In genomic region chr9:118506020-118506403, GRCm38 (mm10) we compare ENCODE assay signal across 8 mouse cellular contexts. TPM values are rescaled to one million over a fixed set of nuclear protein-coding genes. Genes with fewer than 3 reads are reported as not detected.
DNase-seq lines count a peak whose midpoint lies in the region; ATAC-seq lines count a peak whose summit lies in the region.

TSS of gene Golga4 (plus strand) at chr9:118506267.

- no peaks in the 10 kb centered on the region for H3K27me3 ChIP-seq in forebrain, embryonic 10.5 days (ENCODE audit: poor library complexity, severe bottlenecking)
- no peaks in the 10 kb centered on the region for H3K27me3 ChIP-seq in heart, embryonic 14.5 days (ENCODE audit: control insufficient read depth, insufficient read depth, low read length)
- H3K27me3 ChIP-seq in liver, embryonic 12.5 days (replicated peaks): no peaks in the 10 kb centered on the region
- H3K27me3 ChIP-seq in stomach, embryonic 14.5 days (ENCODE audit: control insufficient read depth, insufficient read depth, low read length): no peaks in the 10 kb centered on the region

- WGBS in forebrain, embryonic 10.5 days: under 1% methylated on average over 43 of the region's 43 CpGs
- under 1% methylated on average over 41 of the region's 43 CpGs for WGBS in heart, embryonic 14.5 days
- WGBS in liver, embryonic 12.5 days (ENCODE audit: insufficient replicate concordance): under 1% methylated on average over 43 of the region's 43 CpGs
- WGBS in stomach, embryonic 14.5 days: under 1% methylated on average over 43 of the region's 43 CpGs

- H3K4me1 ChIP-seq in forebrain, embryonic 10.5 days: peaks cover 28% of the 10 kb centered on the region
- peaks cover 10 to 35% of the 10 kb centered on the region in 2 experiments for H3K4me1 ChIP-seq in heart, embryonic 14.5 days (ENCODE audit: control insufficient read depth in 2 of 2, insufficient read depth in 2 of 2, low read length in 2 of 2)
- peaks cover 40% of the 10 kb centered on the region for H3K4me1 ChIP-seq in liver, embryonic 12.5 days
- H3K4me1 ChIP-seq in stomach, embryonic 14.5 days (ENCODE audit: control insufficient read depth, insufficient read depth, low read length): peaks cover 23% of the 10 kb centered on the region

- H3K4me3 ChIP-seq in forebrain, embryonic 10.5 days: peak within 1 kb of the TSS; percentile 97
- peak within 1 kb of the TSS; percentile 95 to 96 for H3K4me3 ChIP-seq in heart, embryonic 14.5 days (ENCODE audit: control insufficient read depth in 1 of 2, insufficient read depth in 1 of 2, low read depth in 1 of 2, low read length in 2 of 2)
- H3K4me3 ChIP-seq in liver, embryonic 12.5 days: peak within 1 kb of the TSS; percentile 95
- peak within 1 kb of the TSS; percentile 95 for H3K4me3 ChIP-seq in stomach, embryonic 14.5 days (ENCODE audit: low read depth, low read length)

- no peaks in the 10 kb centered on the region for H3K9me3 ChIP-seq in forebrain, embryonic 10.5 days
- no peaks in the 10 kb centered on the region for H3K9me3 ChIP-seq in heart, embryonic 14.5 days (ENCODE audit: control insufficient read depth, low read length)
- H3K9me3 ChIP-seq in liver, embryonic 12.5 days (replicated peaks): no peaks in the 10 kb centered on the region
- H3K9me3 ChIP-seq in stomach, embryonic 14.5 days (ENCODE audit: control insufficient read depth, low read depth, low read length): no peaks in the 10 kb centered on the region

- peak within 1 kb of the TSS; percentile 96 for H3K4me2 ChIP-seq in heart, embryonic 14.5 days (ENCODE audit: low read length)
- peak within 1 kb of the TSS; percentile 96 for H3K4me2 ChIP-seq in liver, embryonic 12.5 days
- H3K4me2 ChIP-seq in stomach, embryonic 14.5 days (replicated peaks; ENCODE audit: low read depth, low read length): peak within 1 kb of the TSS; percentile 97

- DNase-seq in CD8-positive naive resting alpha-beta T cell, adult 2 months (ENCODE audit: low read depth in 2 of 2, low spot score in 2 of 2): peak; percentile 64 to 77
- peak; percentile 65 for DNase-seq in c-Kit-positive CD71-negative TER-119-negative erythroid progenitor cells, embryonic 14.5 days (ENCODE audit: low read depth)
- DNase-seq in forebrain, embryonic 10.5 days (ENCODE audit: extremely low spot score, low spot score): peak; percentile 86
- peak; percentile 93 for DNase-seq in kidney, postnatal 14 days
- DNase-seq in natural killer cell, adult 2 months (ENCODE audit: low spot score in 2 of 2): peak; percentile 68 to 81

- ATAC-seq in heart, embryonic 14.5 days (ENCODE audit: insufficient number of reproducible peaks, insufficient read depth, low FRiP score, low read depth): peak; percentile 89
- peak; percentile 86 for ATAC-seq in liver, embryonic 12.5 days
- ATAC-seq in stomach, embryonic 14.5 days (ENCODE audit: insufficient number of reproducible peaks, insufficient read depth, low FRiP score, low read depth): peak; percentile 85

- peak within 1 kb of the TSS; percentile 96 for H3K9ac ChIP-seq in heart, embryonic 14.5 days (ENCODE audit: low read length)
- H3K9ac ChIP-seq in liver, embryonic 12.5 days: peak within 1 kb of the TSS; percentile 94
- peak within 1 kb of the TSS; percentile 85 for H3K9ac ChIP-seq in stomach, embryonic 14.5 days (replicated peaks; ENCODE audit: low read depth, low read length)

- peak within 1 kb of the TSS; percentile 95 for H3K27ac ChIP-seq in forebrain, embryonic 10.5 days
- H3K27ac ChIP-seq in heart, embryonic 14.5 days (replicated peaks in 1 of 2; ENCODE audit: control insufficient read depth in 1 of 2, insufficient read depth in 1 of 2, low read depth in 2 of 2, low read length in 2 of 2): peak within 1 kb of the TSS; percentile 57 to 86
- H3K27ac ChIP-seq in liver, embryonic 12.5 days: peak within 1 kb of the TSS; percentile 78
- peak within 1 kb of the TSS; percentile 63 for H3K27ac ChIP-seq in stomach, embryonic 14.5 days (ENCODE audit: low read length)

- H3K36me3 ChIP-seq in forebrain, embryonic 10.5 days (replicated peaks): peaks cover 6% of the 10 kb centered on the region
- peaks cover 6% of the 10 kb centered on the region; the same call in 1 of the 2 replicates for H3K36me3 ChIP-seq in heart, embryonic 14.5 days (ENCODE audit: control insufficient read depth, insufficient read depth, low read length)
- peaks cover 6% of the 10 kb centered on the region for H3K36me3 ChIP-seq in liver, embryonic 12.5 days
- H3K36me3 ChIP-seq in stomach, embryonic 14.5 days (ENCODE audit: control insufficient read depth, insufficient read depth, low read length): no peaks in the 10 kb centered on the region

RNA-seq across cellular contexts. Expression of gene Golga4, which starts in this region (rescaled TPM):
- 40.0 and 42.1 TPM in 2 replicates for polyA plus RNA-seq in forebrain, embryonic 10.5 days (2016; fragmentation: Nextera tagmentation; extraction: Ambion mirVana)
- 61.0 and 64.0 TPM in 2 replicates for polyA plus RNA-seq in heart, embryonic 14.5 days (2014; fragmentation: Nextera tagmentation; extraction: Ambion mirVana)
- polyA plus RNA-seq in liver, embryonic 12.5 days (2016; fragmentation: Nextera tagmentation; extraction: Ambion mirVana): 27.5 and 28.2 TPM in 2 replicates
- polyA plus RNA-seq in stomach, embryonic 14.5 days (2014; fragmentation: Nextera tagmentation; extraction: Ambion mirVana): 70.8 and 73.4 TPM in 2 replicates

Comparison
In these comparisons a context has a peak if more than half of its experiments do, and no peak if none do; other contexts are left out.
1. Peak in every context shown above with its lines: DNase-seq, ATAC-seq, H3K4me3 ChIP-seq and H3K27ac ChIP-seq.